Mouse (Mus musculus) lung, postnatal 0 days (tissue): ENCODE data around the gene Zscan10. TPM values are rescaled to one million over a fixed set of nuclear protein-coding genes. Genes with fewer than 3 reads are reported as not detected.

Experiments
- ATAC-seq: fragments of 200-750 bp; cut with Nextera tagmentation; 2 replicates; pipeline ENCODE4 v1.8.0; 2017; ENCODE audit warnings: moderate library complexity
- DNase-seq: peaks from one replicate; pipeline ENCODE4 v3.0.0-alpha.2; 2016; ENCODE audit warnings: low spot score
- H3K27ac ChIP-seq: fragments of 300-500 bp; sonication (generic); 2 replicates; pipeline ENCODE4 v1.5.1; 2014; ENCODE audit warnings: antibody characterized with exemption, mild to moderate bottlenecking, low read length, mixed read lengths
- H3K27me3 ChIP-seq: fragments of 300-500 bp; sonication (generic); replicated peaks from 2 replicates; pipeline ENCODE4 v1.6.1; 2014; ENCODE audit warnings: low read length, mixed read lengths; ENCODE audit not compliant: insufficient read depth
- H3K36me3 ChIP-seq: fragments of 300-500 bp; sonication (generic); 2 replicates; pipeline ENCODE4 v1.6.1; 2014; ENCODE audit warnings: low read length, mixed read lengths; ENCODE audit not compliant: insufficient read depth
- H3K4me1 ChIP-seq: fragments of 300-500 bp; sonication (generic); 2 replicates; pipeline ENCODE4 v1.6.1; 2014; ENCODE audit warnings: antibody characterized with exemption, low read depth, low read length, mixed read lengths; ENCODE audit not compliant: insufficient read depth
- H3K4me2 ChIP-seq: fragments of 300-500 bp; sonication (generic); replicated peaks from 2 replicates; pipeline ENCODE4 v1.6.1; 2014; ENCODE audit warnings: low read depth, mild to moderate bottlenecking, low read length, moderate library complexity, mixed read lengths
- H3K4me3 ChIP-seq: fragments of 300-500 bp; sonication (generic); 2 replicates; pipeline ENCODE4 v1.5.1; 2014; ENCODE audit warnings: low read depth, low read length
- H3K9ac ChIP-seq: fragments of 300-500 bp; sonication (generic); replicated peaks from 2 replicates; pipeline ENCODE4 v1.6.1; 2014; ENCODE audit warnings: low read depth, mild to moderate bottlenecking
- H3K9me3 ChIP-seq: fragments of 300-500 bp; sonication (generic); 2 replicates; pipeline ENCODE4 v1.6.1; 2016; ENCODE audit warnings: low read length, mixed read lengths
- CTCF ChIP-seq: IDR thresholded peaks from 2 replicates; pipeline ENCODE4 v1.5.1; 2016; ENCODE audit warnings: antibody characterized with exemption, mild to moderate bottlenecking
- EP300 ChIP-seq: IDR thresholded peaks from 2 replicates; pipeline ENCODE4 v1.6.1; 2016; ENCODE audit warnings: antibody characterized with exemption, mild to moderate bottlenecking, control low read depth
- WGBS: fragments of 180-500 bp; shearing (Covaris S2); extraction: QIAGEN DNeasy Blood & Tissue Kit; methylation state at CpG from one replicate; pipeline ENCODE4 v1.1.7; 2014; 5-methylcytosine and 5-hydroxymethylcytosine counted together
- polyA plus RNA-seq: library from polyadenylated mRNA; unstranded; fragments of >200 nt; fragmentation: Nextera tagmentation; extraction: Ambion mirVana; gene quantifications from 2 replicates; pipeline ENCODE4 v1.2.1, GENCODE M21; 2015

The Zscan10 gene
- not detected in 2 replicates for polyA plus RNA-seq

GRCm38 (mm10) chr17:23600641-23601622 lies at the start of gene Zscan10:
Zscan10 (plus strand) TSS chr17:23600856.
- Histone ChIP-seq H3K4me2 (peak within 1 kb of the TSS; percentile 64), H3K4me1 (peaks cover 4% of the 10 kb centered on the region; the same call in 1 of the 2 replicates), H3K9me3 (no peaks in the 10 kb centered on the region), H3K36me3 (no peaks in the 10 kb centered on the region), H3K27ac (peak within 1 kb of the TSS; percentile 74), H3K9ac (peak within 1 kb of the TSS; percentile 21; the same call in 1 of the 2 replicates), H3K27me3 (no peaks in the 10 kb centered on the region), H3K4me3 (no peak within 1 kb of the TSS)
- ATAC-seq (no peak), DNase-seq (no peak)
- TF ChIP-seq CTCF (no peak), EP300 (no peak)
- WGBS: 61% methylated on average over 15 of the region's 15 CpGs

DNA sequence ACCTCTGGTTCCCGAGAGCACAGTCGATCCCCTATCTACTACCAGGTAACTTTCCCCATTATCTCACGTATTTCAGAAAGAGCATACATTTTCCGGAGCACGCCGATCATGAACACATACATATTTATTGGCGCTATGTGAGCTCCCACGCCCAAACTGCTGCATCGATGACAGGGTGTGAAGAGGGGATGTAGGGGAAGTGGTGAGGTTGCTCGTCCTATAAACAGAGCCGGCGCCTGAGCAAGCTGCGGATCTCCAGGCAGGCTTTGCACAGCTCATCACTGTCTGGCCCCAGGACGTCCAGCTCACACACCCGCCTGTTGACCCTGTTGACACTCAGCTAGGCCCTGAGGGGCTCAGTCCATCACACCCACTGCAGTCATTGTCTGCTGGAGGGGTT lies 49.8 kb upstream of the Zscan10 start:
- Histone ChIP-seq H3K27ac (peak overlapping the region; percentile 80), H3K9me3 (no peaks in the 10 kb centered on the region), H3K27me3 (no peaks in the 10 kb centered on the region), H3K4me1 (no peaks in the 10 kb centered on the region; the same call in 1 of the 2 replicates), H3K9ac (peak overlapping the region; percentile 51), H3K4me3 (peak overlapping the region; percentile 61), H3K4me2 (peak overlapping the region; percentile 68), H3K36me3 (no peaks in the 10 kb centered on the region)
- ATAC-seq (no peak), DNase-seq (peak; percentile 55)
- under 1% methylated on average over 15 of the region's 15 CpGs for WGBS
- TF ChIP-seq EP300: no peak
- no peak for TF ChIP-seq CTCF

DNA sequence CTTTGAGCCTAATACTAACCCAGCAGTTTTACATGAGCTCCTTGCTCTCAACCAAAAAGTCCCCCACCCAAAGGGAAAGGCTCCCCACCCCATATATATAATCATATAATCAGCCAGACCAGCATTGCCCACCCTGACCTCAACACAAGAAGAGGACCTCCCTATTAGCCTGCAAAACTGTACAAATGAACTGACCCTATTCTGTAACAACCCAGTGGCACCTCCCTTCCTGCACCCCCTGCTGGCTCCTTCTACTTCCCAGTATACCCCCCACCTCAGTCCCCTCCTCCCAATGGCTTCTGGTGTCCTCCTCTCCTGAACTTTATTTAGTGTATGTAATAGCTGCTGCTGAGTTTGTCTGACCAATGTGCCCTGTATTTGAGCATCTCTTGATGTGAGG lies 49.2 kb upstream of the Zscan10 start:
- Histone ChIP-seq H3K27ac (no peak overlapping the region), H3K4me1 (no peaks in the 10 kb centered on the region; the same call in 1 of the 2 replicates), H3K9ac (no peak overlapping the region), H3K36me3 (no peaks in the 10 kb centered on the region), H3K27me3 (no peaks in the 10 kb centered on the region), H3K9me3 (no peaks in the 10 kb centered on the region), H3K4me2 (peak overlapping the region; percentile 68; the same call in 1 of the 2 replicates), H3K4me3 (no peak overlapping the region)
- no peak for ATAC-seq
- peak; percentile 15; the same call in 1 of the 2 replicates for TF ChIP-seq CTCF
- TF ChIP-seq EP300: no peak
- DNase-seq: no peak

DNA sequence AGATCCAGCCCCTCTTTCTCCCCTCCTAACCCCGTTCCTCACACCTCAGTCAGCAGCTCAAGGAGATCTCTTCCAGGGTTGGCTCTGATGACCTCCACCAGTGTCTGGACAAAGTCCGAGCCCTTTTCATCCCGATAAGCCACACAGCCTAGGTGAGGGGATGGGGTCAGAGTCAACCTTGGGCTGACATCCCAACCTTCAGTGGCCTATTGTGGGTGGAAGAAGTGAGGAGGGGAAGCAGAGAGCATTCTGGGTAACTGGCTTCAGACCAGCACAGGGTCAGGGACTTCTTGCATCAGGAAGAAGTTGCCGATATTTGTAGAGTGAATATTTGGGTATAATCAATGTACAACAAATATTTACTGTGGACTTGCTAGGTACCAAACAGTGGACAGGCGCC lies 48.7 kb upstream of the Zscan10 start:
- Histone ChIP-seq H3K9me3 (no peaks in the 10 kb centered on the region), H3K36me3 (peaks cover 2% of the 10 kb centered on the region), H3K9ac (no peak overlapping the region), H3K4me3 (no peak overlapping the region), H3K27ac (no peak overlapping the region), H3K27me3 (no peaks in the 10 kb centered on the region), H3K4me1 (no peaks in the 10 kb centered on the region; the same call in 1 of the 2 replicates), H3K4me2 (no peak overlapping the region)
- no peak for TF ChIP-seq EP300
- no peak for TF ChIP-seq CTCF
- ATAC-seq (no peak), DNase-seq (no peak)
- WGBS: 54% methylated on average over 5 of the region's 5 CpGs

- WGBS: 89% methylated on average over 8 of the region's 8 CpGs
- Histone ChIP-seq H3K4me1 (no peaks in the 10 kb centered on the region; the same call in 1 of the 2 replicates), H3K9me3 (no peaks in the 10 kb centered on the region), H3K36me3 (peaks cover 11% of the 10 kb centered on the region), H3K4me2 (no peak overlapping the region), H3K9ac (no peak overlapping the region), H3K27ac (no peak overlapping the region), H3K4me3 (no peak overlapping the region), H3K27me3 (no peaks in the 10 kb centered on the region)
- DNase-seq (no peak), ATAC-seq (no peak)
- TF ChIP-seq EP300 (no peak), CTCF (no peak)
Measured at GRCm38 (mm10) chr17:23552896-23553633, 47.6 kb upstream of the Zscan10 start.

DNA sequence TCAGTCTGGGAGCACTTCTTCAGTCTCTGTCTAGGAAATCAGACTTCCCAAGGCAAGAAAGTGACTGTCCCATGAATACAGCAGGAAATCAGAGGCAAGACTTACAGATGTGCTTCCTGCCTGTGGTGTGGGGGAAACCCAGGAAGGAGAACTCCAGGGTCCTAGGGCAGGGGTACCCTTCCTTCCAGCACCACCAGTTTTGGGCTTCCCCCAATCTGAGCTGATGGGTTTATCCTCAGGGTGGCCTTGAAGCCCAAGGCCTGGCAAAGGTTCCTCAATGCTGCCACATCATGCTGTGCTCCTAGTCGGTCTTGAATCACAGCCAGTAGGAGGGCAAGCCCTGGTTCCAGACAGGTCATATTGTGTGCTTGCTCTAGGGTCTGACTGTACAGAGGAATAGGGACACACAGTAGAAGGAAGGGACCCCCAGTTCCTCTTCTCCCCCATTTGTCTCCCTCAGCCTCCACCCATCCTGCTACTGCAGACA lies 47.0 kb upstream of the Zscan10 start:
- no peaks in the 10 kb centered on the region for H3K27me3 ChIP-seq
- H3K9ac ChIP-seq: no peak overlapping the region
- DNase-seq (no peak), ATAC-seq (no peak)
- H3K27ac ChIP-seq: no peak overlapping the region
- peaks cover 16% of the 10 kb centered on the region for H3K36me3 ChIP-seq
- H3K9me3 ChIP-seq: no peaks in the 10 kb centered on the region
- no peaks in the 10 kb centered on the region; the same call in 1 of the 2 replicates for H3K4me1 ChIP-seq
- no peak overlapping the region for H3K4me2 ChIP-seq
- no peak overlapping the region for H3K4me3 ChIP-seq
- TF ChIP-seq CTCF (no peak), EP300 (no peak)
- WGBS: 71% methylated on average over 1 of the region's 1 CpGs
